Mouse (Mus musculus) C2C12 (cell line): Measurements from ENCODE around the gene Aif1l.

Experiments used
- CEBPB ChIP-seq: IDR thresholded peaks from one replicate; pipeline ENCODE4 v1.6.1; 2011; ENCODE audit warnings: low read depth, mild to moderate bottlenecking, control low read depth, moderate library complexity
- CTCF ChIP-seq: IDR thresholded peaks from one replicate; pipeline ENCODE4 v1.5.1; 2011; ENCODE audit not compliant: control insufficient read depth, insufficient read depth, insufficient read length
- FOSL1 ChIP-seq: IDR thresholded peaks from one replicate; pipeline ENCODE4 v1.8.0; 2011; ENCODE audit warnings: mild to moderate bottlenecking, low read length; ENCODE audit not compliant: poor library complexity, insufficient read depth, severe bottlenecking
- MAX ChIP-seq: IDR thresholded peaks from one replicate; pipeline ENCODE4 v1.6.1; 2011; ENCODE audit warnings: mild to moderate bottlenecking, control low read depth
- MYOD1 ChIP-seq: IDR thresholded peaks from one replicate; pipeline ENCODE4 v1.6.1; 2011; ENCODE audit warnings: low read depth; ENCODE audit not compliant: control insufficient read depth, insufficient read length
- MYOG ChIP-seq: IDR thresholded peaks from one replicate; pipeline ENCODE4 v1.6.1; 2011; ENCODE audit not compliant: control insufficient read depth, insufficient read length; ENCODE audit errors: extremely low read depth
- USF1 ChIP-seq: IDR thresholded peaks from one replicate; pipeline ENCODE4 v1.6.1; 2011; ENCODE audit warnings: low read depth, mild to moderate bottlenecking, control low read depth, moderate library complexity

DNA sequence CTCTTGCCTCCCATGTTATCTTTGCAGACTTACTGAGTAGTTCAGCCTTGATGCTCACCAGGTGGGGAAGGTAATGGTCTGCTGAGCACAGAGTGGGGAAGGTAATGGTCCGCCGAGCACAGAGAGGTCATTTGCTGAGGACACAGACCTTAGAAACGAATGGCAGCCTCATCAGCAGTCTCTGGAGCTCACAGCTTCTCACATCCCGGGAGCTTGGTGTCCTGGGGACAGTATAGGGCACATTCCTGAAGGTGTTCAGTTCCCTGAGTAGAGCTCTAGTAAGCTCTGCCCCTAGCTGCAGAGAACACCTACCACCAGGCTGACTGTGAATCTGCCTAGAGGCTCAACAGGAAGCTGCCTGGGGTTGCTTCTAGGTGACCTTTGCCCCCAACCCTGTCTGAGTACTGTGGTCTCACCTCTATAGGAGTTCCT, 11.9 kb downstream of the Aif1l start:
- TF ChIP-seq CTCF = no peak
- TF ChIP-seq USF1 = no peak
- no peak for TF ChIP-seq MYOD1
- TF ChIP-seq MAX = no peak
- no peak for TF ChIP-seq CEBPB
- TF ChIP-seq MYOG = no peak
- TF ChIP-seq FOSL1 = no peak
